Mouse (Mus musculus) heart, adult 11 months (tissue): ENCODE data around the gene Cacna2d2.
A peak's percentile ranks its signal among the peaks of the same experiment; 100 is the strongest.
"Not testable (repeated sequence)": the region's sequence is repeated elsewhere in the genome, so short reads cannot be mapped to it uniquely, and the experiment has no call there.

Source experiments
- DNase-seq: peaks from one replicate; pipeline ENCODE4 v3.0.0; 2022

Gene Cacna2d2

GRCm38 (mm10) chr9:107566041-107566709 lies 166.8 kb downstream of the Cacna2d2 start:
- peak; percentile 98 for DNase-seq

- peak; percentile 99 for DNase-seq
Measured at GRCm38 (mm10) chr9:107566855-107567254, 167.4 kb downstream of the Cacna2d2 start.

- peak; percentile 98 for DNase-seq
Measured at GRCm38 (mm10) chr9:107567702-107568319, 168.4 kb downstream of the Cacna2d2 start, which contains the start of gene Hyal2. Gene Hyal2 (plus strand): TSS chr9:107567945.

GRCm38 (mm10) chr9:107568331-107569261 lies 169.2 kb downstream of the Cacna2d2 start:
- DNase-seq, result peak; percentile 99

- no peak for DNase-seq
Measured at GRCm38 (mm10) chr9:107569270-107569669, 169.9 kb downstream of the Cacna2d2 start.

- DNase-seq, result peak; percentile 94
Measured at GRCm38 (mm10) chr9:107570016-107570415, 170.6 kb downstream of the Cacna2d2 start.

- no peak for DNase-seq
Measured at GRCm38 (mm10) chr9:107570845-107571244, 171.4 kb downstream of the Cacna2d2 start.

- DNase-seq, result peak; percentile 98
Measured at GRCm38 (mm10) chr9:107571534-107572326, 172.3 kb downstream of the Cacna2d2 start.

- DNase-seq, result peak; percentile 95
Measured at GRCm38 (mm10) chr9:107572327-107572662, 172.9 kb downstream of the Cacna2d2 start.

- not testable (repeated sequence) for DNase-seq
Measured at GRCm38 (mm10) chr9:107573774-107574173, 174.4 kb downstream of the Cacna2d2 start.

- DNase-seq, result no peak
Measured at GRCm38 (mm10) chr9:107575579-107576356, 176.4 kb downstream of the Cacna2d2 start.

GRCm38 (mm10) chr9:107576357-107577107 lies 177.1 kb downstream of the Cacna2d2 start, which contains the start of gene Hyal1:
Gene Hyal1 (plus strand): TSS chr9:107576927.
- DNase-seq, result peak; percentile 99

GRCm38 (mm10) chr9:107577871-107578270 lies 178.5 kb downstream of the Cacna2d2 start:
- DNase-seq, result no peak

GRCm38 (mm10) chr9:107578587-107578986 lies 179.2 kb downstream of the Cacna2d2 start, which contains the start of gene Naa80:
Gene Naa80 (plus strand): TSS chr9:107578887.
- no peak for DNase-seq
